ENCODE assay signal across 22 mouse cellular contexts in the genomic region with DNA sequence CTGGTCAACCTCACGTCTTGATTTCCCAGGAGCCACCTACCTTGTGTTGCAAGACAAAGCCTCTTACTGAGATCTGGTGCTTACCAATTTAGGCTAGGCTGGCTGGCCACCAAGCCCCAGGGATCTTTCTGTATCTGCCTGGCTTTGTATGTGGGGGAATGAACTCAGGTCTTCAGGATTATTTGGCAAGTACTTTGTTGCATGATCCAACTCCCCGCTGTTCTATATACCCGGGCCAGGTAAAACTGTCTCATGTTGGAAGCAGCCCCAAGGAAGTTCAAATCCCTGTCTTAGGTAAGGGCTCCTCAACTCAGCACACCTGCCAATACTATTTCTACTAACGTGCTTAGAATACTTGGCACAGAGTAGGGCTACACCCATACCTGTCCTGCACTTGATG. TPM values are rescaled to one million over a fixed set of nuclear protein-coding genes. Genes with fewer than 3 reads are reported as not detected.
"Had no signal": no experiment of that assay in that cellular context is flagged by ENCODE, and none has a peak within 500 bp of the region (broad histone marks: within the 10 kb centered on the region; RNA-seq: fewer than 3 reads in every experiment).

No protein-coding gene starts in this region.

- H3K4me2 ChIP-seq: lung, embryonic 15.5 days; midbrain, embryonic 11.5 days; midbrain, embryonic 13.5 days; midbrain, embryonic 15.5 days; neural tube, embryonic 12.5 days; stomach, embryonic 15.5 days had no signal

- H3K9me3 ChIP-seq: lung, embryonic 15.5 days; megakaryocyte, embryonic 14.5 days; midbrain, embryonic 13.5 days; midbrain, embryonic 15.5 days; neural tube, embryonic 12.5 days; stomach, embryonic 15.5 days had no signal

- H3K27ac ChIP-seq: lung, embryonic 15.5 days; macrophage; midbrain, embryonic 13.5 days; midbrain, embryonic 15.5 days; neural tube, embryonic 12.5 days; stomach, embryonic 15.5 days; stomach, postnatal 0 days had no signal

- H3K36me3 ChIP-seq: lung, embryonic 15.5 days; midbrain, embryonic 13.5 days; midbrain, embryonic 15.5 days; neural tube, embryonic 12.5 days; stomach, embryonic 15.5 days had no signal

- H3K4me1 ChIP-seq: megakaryocyte, embryonic 14.5 days; midbrain, embryonic 15.5 days; stomach, embryonic 15.5 days had no signal

- H3K27me3 ChIP-seq: lung, embryonic 15.5 days; midbrain, embryonic 13.5 days; midbrain, embryonic 15.5 days; neural tube, embryonic 12.5 days; stomach, embryonic 15.5 days had no signal

- DNase-seq: lung, adult 2 months; thymus, adult 18-20 months; thymus, postnatal 14 days; thymus, postnatal 36 days had no signal

- H3K9ac ChIP-seq: lung, embryonic 15.5 days; midbrain, embryonic 13.5 days; midbrain, embryonic 15.5 days; neural tube, embryonic 12.5 days; stomach, embryonic 15.5 days had no signal

- ATAC-seq: midbrain, embryonic 13.5 days; midbrain, embryonic 15.5 days had no signal

- H3K4me3 ChIP-seq: lung, embryonic 15.5 days; megakaryocyte, embryonic 14.5 days; midbrain, embryonic 13.5 days; midbrain, embryonic 15.5 days; neural tube, embryonic 12.5 days; stomach, embryonic 15.5 days had no signal

RNA-seq across cellular contexts. Expression of gene Sparcl1, which starts 17.4 kb away (rescaled TPM):
- total RNA-seq: megakaryocyte progenitor cell, adult 5-6 weeks; monocyte, adult 5-6 weeks; neutrophil, adult 5-6 weeks had no signal
- polyA plus RNA-seq: macrophage had no signal

RNA-seq across cellular contexts. Expression of gene Dspp, which starts 39.6 kb away (rescaled TPM):
- total RNA-seq: megakaryocyte progenitor cell, adult 5-6 weeks; midbrain, postnatal 0 days; monocyte, adult 5-6 weeks; neutrophil, adult 5-6 weeks had no signal
- polyA plus RNA-seq: lung, adult 2 months; lung, postnatal 0 days; macrophage; midbrain, embryonic 11.5 days; midbrain, embryonic 13.5 days; midbrain, embryonic 15.5 days; midbrain, postnatal 0 days; neural tube, embryonic 12.5 days; neural tube, embryonic 14.5 days; spleen, adult 2 months; stomach, embryonic 15.5 days; stomach, postnatal 0 days; testis, adult 2 months; thymus, postnatal 0 days had no signal

RNA-seq across cellular contexts. Expression of gene Gm17660, which starts 53.5 kb away (rescaled TPM):
- total RNA-seq: megakaryocyte progenitor cell, adult 5-6 weeks; midbrain, postnatal 0 days; monocyte, adult 5-6 weeks; neutrophil, adult 5-6 weeks had no signal
- polyA plus RNA-seq: lung, adult 2 months; lung, postnatal 0 days; macrophage; midbrain, embryonic 13.5 days; neural tube, embryonic 12.5 days; spleen, adult 2 months; stomach, embryonic 15.5 days; stomach, postnatal 0 days; thymus, postnatal 0 days had no signal
